Mouse (Mus musculus) left cerebral cortex, postnatal 14 days (tissue): ENCODE measurements around the gene Nlrp6. TPM values are rescaled to one million over a fixed set of nuclear protein-coding genes. Genes with fewer than 3 reads are reported as not detected.

Source experiments
- DNase-seq, 2 experiments: peaks; one replicate each; pipeline ENCODE4 v3.0.0; 2021 to 2022; ENCODE audit warnings: low spot score in 2 of 2, mixed read lengths in 1 of 2
- intact Hi-C: fragments of 180-260 bp; cut with DNase I; formaldehyde crosslinking; loops from one replicate; pipeline ENCODE4 v1.15.1; 2025
- total RNA-seq, 2 experiments: library from RNA; stranded (reverse); gene quantifications; 2 replicates each; pipeline ENCODE4 v1.2.3; 2021

Nlrp6 gene
- total RNA-seq, 2 experiments from 2014 or later, result 0.36 to 0.37 TPM

DNA sequence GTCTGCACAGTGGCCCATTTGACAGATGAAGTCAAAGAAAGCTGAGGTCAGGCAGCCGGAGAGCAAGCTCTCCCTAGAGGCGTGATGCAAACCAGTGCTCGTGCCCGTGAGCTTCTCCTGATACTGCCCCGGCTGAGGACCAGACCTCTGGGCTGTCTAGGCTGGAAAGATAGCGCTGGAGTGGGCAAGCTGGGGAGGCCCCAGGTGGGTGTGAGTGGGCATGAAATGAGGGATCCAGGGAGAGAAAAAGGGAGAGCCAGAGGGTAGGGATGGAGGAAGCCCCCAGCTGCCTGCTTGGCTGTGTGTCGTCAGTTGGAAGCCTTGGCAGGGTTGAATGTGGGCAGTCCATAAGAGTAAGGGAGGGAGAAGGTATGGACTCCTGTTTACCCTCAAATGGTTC lies 23.5 kb downstream of the Nlrp6 start:
- no peak for DNase-seq
- intact Hi-C loops, result no loop called here

DNA sequence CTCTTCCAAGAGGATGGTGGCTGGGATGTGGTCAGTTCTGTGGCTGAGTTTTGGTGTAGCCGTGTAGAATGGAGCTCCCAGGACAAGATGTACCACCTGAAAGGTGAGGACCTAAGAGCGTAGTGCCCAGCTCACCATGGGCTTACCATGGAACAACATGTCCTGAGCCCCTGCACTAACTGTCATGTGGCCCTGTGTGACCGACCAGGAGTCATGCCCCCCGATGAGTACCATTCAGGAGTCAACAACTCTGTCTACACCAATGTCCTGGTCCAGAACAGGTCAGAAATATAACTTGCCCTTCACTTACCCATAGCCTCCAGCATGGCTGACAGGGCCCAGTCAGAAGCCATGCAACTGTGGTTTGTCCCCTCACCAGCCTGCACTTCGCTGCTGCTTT lies 24.5 kb downstream of the Nlrp6 start:
- intact Hi-C loops, result no loop called here

DNA sequence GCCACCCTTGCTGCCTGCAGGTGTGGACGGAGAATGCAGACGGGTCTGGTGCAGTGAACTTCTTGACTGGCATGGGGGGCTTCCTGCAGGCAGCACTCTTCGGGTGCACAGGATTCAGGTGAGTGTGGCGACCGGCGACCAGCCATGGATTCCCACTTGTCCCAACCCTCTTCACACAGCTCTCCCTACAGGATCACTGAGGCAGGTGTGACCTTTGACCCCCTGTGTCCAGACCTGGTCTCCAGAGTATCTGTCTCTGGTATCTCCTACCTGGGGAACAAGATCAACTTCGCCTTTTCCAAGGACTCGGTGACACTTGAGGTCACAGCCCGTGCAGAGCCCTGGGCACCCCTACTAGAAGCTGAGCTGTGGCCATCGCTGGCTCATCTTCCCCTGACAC lies 25.6 kb downstream of the Nlrp6 start:
- DNase-seq, result no peak
- intact Hi-C loops, result no loop called here

More for the DNA sequence above, 24.5 kb downstream of the Nlrp6 start:
- DNase-seq, result no peak

DNA sequence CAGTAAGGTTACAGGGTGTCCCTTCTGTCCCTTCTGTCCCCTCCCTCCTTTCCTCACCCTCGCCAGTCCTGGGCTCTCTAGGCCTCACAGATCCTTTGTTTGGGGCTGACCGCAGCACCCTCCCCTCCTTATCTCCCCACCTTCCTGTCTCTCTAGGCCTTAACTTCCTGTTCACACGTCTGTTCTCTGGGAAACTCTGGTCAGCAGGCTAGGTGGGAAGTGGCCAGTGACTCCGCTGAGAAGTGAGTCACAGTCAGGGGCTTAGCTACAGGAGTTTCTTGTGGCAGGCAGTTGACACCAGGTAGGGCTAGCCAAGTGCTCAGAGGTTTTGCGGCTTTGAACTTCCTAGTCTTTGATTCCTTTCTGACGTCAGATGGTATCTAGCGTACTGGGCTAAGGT lies 26.3 kb downstream of the Nlrp6 start:
- intact Hi-C loops, result no loop called here
- no peak for DNase-seq

DNA sequence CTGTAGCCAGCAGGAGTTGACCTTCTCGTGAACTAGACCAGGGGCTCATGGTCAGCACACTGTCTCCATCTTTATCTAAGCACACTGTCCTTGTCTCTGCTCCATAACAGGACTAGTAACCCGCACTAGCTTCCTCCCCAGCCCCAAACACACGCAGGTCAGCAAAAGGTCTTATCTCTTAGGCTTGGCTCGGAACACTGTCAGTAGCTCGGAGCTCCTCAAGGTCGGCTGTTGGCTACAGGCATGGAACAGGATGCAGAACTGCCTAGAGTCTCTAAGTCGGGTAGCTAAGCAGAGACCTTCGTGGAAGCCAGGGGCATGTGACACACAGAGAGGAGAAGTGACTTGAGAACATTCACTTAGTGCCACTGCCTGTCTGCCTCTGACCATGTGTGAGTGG lies 27.5 kb downstream of the Nlrp6 start:
- intact Hi-C loops, result no loop called here
- DNase-seq, result no peak

DNA sequence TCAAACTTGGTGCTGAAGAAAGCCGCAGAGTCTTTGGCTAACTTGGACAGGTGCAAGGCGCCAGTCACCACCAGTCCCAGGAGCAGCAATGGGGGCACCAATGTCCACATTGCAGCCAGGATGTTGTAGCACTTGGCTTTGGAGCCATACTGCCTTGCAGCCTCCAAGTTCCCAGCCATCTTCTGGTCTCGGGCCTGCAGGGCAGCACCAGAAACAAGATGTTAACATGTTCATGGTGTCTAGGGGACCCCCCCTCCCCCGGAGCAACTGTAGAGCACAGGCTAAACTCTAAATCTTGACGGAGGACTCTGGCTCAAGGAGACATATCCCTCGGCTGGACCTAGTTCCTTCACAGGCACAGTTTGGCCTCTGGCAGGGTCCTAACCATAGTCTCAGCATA lies 28.6 kb downstream of the Nlrp6 start:
- intact Hi-C loops, result no loop called here
- no peak for DNase-seq

DNA sequence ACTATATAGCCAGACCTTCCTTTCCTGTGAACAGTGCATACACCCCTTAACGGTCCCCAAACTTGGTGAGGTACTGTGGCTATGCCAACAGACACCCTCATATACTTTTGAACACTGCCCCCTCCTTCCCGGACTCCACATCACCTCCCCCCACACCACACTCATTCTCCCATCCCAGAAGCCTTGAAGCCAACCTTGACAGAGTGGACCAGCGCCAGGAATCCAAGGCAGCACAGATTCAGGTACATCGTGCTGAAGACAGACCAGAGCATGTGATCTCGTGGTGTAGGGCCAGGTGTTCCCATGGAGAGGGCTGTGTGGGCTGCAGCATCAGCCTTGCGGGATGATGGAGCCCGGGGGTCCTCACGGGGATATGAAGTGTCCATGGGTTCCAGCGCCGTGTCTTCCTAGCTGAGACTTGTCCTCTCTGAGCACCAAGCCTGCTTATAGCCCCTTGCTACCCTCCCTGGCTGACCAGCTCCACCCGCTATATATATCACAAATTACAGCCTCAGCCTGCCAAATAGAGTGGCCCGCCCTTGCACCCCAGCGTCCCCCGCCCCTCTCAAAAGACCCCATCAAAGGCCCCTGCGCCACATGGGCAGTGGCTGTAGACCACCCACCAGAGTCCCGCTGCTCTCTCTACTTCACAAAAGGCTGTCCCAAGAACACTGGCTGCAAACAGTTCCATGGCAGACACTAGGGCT lies 29.3 kb downstream of the Nlrp6 start, which contains the start of gene Ifitm5:
Gene Ifitm5 (minus strand): TSS at position 468 of the 707 bp plus-strand sequence.
- intact Hi-C loops, result no loop called here
- DNase-seq, result no peak

DNA sequence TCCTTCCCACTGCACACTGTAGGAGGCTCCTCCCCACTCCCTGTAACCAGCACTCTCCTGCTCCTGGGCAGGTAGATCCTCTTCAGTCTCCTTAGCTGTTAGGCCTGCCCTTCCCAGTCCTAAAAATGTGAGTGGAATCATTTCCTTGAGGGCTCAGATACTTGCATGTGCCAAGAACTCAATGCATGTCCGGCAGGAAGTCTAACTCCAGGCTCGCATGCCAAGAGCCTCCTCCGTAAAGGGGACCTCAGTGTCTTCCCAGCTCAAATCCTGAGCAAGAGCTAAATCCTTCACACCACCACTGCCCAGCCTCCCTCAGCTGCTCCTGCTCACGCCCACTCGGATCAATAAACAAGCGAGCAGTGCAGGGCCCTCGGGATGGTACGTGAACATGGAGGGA lies 30.3 kb downstream of the Nlrp6 start:
- DNase-seq, result no peak
- intact Hi-C loops, result no loop called here

DNA sequence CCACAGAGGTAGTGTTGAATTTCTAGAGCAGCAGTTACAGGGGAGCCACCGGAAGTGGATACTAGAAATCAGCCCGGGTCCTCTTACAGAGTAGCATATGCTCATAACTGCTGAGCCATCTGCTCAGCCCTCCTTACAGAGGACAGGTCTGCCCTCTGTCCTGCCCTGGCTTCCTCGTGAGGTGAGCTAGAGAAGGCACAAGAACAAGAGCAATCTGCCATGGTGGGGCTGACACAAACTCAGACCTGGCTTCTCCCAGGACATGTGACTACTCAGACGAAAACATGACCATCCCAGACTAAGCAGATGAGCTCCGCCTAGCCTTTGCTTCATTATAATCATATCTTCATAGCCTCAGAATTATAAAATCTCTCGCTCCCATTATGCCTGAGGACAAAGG lies 31.1 kb downstream of the Nlrp6 start:
- intact Hi-C loops, result no loop called here
- DNase-seq, result no peak

DNA sequence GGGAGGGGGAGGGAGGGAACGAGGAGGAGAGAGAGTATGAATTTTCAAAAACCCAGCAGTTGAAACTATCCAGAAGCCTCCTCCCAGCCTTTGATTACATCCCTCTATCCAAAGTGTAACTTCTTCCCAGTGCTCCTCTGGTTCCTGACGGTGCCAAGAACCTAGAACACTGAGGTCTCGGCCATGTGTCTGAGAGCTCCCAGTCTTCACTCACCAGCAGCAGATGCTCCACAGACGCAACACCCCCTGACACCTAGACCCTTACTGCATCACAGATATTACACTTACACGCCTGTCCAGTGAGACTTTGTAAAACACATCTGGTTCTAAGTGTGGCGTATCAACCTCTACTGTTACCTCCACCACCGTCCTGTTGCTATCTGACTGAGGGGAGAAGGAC lies 31.7 kb downstream of the Nlrp6 start:
- intact Hi-C loops, result no loop called here
- no peak for DNase-seq

DNA sequence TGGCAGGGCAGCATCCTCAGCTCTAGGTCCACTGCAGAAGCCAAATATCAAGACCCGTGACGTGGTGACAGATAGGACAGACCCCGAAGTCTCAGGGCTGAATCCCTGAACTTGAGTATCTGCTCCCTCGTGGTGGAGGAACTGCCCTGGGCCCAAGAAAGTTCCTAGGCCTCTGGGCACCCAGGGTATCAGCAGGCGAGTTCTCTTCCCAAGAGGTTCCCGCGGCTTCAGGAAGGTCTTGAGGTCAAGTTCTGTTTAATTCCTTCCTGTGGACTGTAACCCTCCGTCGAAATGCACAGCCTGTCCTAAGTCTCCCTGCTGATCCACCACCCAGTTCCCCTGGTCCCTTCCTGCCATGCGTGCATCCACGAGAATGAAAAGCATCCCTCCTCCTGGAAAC lies 32.4 kb downstream of the Nlrp6 start:
- intact Hi-C loops, result no loop called here
- no peak for DNase-seq

DNA sequence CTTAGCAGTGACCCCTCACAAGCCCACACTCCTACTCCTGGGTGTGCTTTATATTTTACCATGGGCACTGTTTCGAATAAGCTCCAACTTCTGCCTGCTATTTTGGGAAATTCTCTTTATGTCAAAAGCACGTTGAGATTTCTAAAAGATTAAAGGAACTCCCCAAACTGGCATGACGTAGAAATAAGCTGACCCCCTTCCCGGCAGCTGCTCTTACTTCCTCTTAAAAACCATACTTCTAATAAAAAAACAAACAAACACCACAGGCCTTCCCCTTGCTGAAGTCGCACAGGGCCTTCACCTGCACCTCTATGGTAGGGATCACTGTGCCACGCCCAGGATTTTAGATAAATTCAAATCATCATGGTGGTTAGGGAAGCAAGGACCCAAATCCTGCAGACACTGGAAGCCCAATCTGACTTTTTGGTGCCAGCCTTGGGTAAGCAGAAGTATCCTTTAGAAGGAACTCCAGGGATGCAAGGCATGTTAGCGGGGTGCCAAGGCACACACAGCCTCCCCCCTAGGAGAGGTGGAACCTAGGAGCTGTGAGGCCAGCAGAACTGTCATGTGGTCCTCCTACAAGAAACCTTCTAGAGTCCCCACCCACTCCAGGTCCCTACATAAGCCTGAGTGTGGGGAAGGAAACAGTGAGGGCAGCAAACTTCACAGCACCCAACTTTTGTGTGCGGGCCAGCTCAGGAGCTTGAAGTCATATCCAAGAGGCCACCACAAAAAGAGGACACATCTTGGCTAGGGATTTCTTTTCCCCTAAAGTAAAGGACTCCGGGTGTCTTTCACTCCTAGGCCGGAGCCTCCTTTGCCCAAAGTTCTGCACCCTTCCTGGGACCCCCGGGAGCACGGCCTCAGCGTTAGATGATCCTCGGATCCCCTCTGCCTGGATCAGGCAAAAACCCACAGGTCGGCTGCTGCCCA lies 33.4 kb downstream of the Nlrp6 start:
- intact Hi-C loops, result no loop called here
- DNase-seq, result no peak

DNA sequence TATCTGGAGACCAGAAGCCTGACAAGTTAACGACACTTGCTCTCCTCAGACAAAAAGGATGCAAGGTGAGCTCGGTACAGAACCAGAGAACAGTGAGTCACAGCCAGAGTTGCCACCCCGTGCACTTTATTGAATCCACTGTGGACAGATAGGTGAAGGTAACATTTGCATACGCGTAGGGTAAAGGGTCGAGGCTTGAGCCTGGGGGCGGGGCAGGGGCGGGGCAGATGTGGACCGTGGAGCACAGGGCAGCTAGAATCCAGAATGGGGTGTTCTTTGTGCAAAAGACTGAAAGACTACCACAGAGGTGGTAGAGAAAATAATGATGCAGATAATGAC lies 34.0 kb downstream of the Nlrp6 start:
- intact Hi-C loops, result loop anchor here (5.0 kb wide), 2 partner anchors 53 to 223 kb away; no protein-coding TSS in a partner anchor

DNA sequence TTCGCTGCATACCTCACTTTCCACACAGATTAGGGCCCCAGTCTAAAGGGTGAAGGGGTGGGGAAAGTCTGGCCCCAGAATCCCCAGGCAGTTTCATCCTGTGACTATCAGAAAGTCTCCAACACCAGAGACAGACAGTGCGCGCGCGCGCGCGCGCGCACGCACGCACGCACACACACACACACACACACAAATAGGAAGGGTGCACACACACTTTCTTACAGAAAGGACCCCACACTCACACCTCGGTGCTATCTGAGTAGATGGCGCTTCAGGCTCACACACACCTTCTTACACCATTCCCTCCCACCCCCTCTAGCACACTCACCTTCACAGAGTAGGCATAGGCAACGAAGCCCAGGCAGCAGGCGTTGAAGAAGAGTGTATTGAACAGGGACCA lies 34.6 kb downstream of the Nlrp6 start:
- intact Hi-C loops, result loop anchor here (5.0 kb wide), 2 partner anchors 52 to 222 kb away; no protein-coding TSS in a partner anchor
- DNase-seq, result no peak

More for the DNA sequence above, 34.0 kb downstream of the Nlrp6 start:
- no peak for DNase-seq

DNA sequence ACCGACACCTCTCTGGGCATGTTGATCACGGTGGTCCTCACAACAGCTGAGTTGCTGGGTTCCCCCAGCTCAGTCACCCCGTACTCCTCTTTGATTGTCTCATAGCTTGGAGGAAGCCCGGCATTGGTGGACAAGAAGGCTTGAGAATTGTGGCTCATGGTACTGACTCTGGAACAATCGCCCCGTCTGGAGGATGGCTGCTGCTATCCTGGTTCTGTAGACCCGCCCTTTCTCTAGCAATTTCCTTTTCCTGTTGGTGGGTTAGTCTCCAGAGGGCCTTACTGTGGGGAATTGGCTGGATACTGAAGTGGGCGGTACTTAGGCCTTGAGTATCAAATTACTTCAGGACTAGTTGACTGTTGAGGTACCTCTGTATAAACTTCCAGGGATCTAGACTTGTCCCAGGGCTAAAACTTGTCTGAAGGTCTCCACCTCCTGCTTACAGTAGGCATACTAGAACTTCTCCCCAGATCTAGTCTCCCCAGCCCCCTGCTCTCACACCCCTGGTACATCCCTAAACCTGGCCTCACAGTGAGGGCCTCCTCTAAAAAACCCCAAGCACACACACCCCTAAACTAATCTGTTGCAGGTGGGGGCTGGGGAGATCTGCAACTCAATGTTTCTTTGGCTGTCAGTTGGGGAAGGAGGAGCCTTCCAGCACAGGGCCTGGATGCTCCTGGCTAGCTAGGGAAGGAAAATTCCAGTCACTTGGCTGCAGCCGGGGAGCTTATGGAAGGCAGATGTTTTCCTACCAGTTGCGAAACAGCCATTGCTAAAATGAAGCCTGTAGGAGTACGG lies 35.3 kb downstream of the Nlrp6 start, which contains the start of the genes Gm45717 and Ifitm2:
Gene Gm45717 (minus strand): TSS at position 180 of the 798 bp plus-strand sequence.
Gene Ifitm2 (minus strand): TSS at position 230 of the 798 bp plus-strand sequence.
- peak in 1 of 2 experiments; percentile 25 for DNase-seq
- intact Hi-C loops, result loop anchor here (5.0 kb wide), 2 partner anchors 51 to 221 kb away; no protein-coding TSS in a partner anchor

DNA sequence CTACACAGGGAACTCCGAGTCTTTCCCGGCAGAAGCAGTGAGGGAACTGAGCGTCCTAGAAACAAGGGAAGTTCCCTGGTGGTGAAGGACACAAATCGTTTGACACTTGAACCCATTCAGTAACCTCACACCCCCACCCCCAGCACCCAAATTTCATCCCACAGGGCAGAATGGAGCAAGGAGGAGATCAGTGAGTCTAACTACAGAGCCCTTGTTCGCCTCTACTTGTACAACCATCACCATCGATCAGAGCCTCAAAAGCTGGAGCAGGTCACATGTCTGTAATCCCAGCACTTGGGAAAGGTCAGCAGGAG lies 35.8 kb downstream of the Nlrp6 start:
- intact Hi-C loops, result loop anchor here (5.0 kb wide), 2 partner anchors 51 to 221 kb away; no protein-coding TSS in a partner anchor
- DNase-seq, result no peak

DNA sequence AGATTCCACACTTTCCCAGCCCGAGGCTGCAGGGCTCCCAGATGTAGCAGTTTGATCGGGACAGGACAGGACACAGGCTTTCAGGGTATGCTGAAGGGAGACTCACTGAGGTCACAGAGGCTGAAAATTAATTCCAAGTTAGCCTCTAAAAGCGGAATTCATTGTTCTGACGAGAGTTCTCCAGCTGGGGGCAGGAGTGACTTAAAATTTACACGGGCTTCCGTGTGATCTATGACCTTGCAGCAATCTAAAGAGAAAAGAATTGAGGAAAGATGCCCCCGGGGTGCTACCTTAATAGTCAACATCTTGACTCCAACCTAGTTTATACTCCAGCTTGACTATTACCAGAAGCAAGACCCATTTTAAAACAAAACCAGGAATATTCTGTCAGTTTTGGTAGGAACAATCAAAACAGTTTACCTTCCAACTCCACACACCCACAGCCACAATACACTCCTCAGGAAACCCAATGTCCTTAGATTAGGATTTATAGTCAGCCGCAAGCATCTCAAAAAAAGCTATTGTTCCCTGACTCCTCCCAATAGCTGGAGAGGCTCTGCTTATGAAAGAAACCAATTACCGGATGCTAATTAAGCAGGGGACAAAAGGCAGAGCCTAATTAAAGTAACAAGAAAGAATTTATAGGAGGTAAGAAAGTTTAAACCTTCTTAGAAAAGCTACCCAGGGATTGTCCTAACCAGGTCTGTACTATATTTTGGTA lies 38.6 kb downstream of the Nlrp6 start:
- DNase-seq, result peak in 1 of 2 experiments; percentile 33
- intact Hi-C loops, result loop anchor here (2.0 to 5.0 kb wide), 3 partner anchors 48 to 218 kb away; no protein-coding TSS in a partner anchor

DNA sequence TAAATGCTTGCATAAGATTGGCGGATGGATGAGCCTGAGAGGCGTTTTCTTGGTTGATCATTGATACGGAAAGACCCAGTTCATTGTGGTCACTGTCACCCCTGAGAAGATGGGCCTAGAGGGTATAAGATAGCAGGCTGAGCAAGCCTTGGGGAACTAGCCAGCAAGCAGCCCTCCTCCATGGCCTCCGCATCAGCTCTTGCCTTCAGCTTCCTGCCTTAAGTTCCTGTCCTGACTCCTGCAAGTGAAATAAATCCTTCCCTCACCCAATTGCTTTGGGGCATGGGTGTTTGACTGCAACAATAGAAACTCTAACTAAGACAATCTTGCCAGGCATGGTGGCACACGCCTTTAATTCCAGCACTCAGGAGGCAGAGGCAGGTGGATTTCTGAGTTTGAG lies 39.3 kb downstream of the Nlrp6 start:
- DNase-seq, result no peak
- intact Hi-C loops, result no loop called here

DNA sequence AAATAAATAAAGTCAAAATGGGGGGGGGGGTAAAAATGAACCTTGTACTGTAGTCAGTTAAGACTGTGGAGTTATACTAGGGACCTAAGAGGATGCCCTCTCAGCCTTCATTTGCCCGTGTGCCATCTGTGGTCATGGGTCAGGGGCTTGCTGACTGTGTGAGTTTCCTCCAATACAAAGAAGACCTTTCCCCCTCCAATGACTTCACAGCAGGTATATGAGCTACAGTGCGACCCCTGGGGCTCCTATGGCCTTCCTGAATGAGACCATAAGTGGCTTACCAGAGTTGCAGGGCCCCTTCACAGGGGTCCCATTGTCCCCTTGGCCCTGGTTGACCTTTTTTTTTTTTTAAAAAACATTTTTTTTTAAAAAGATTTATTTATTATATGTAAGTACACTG lies 40.7 kb downstream of the Nlrp6 start:
- no peak for DNase-seq
- intact Hi-C loops, result no loop called here
